ENCODE assay signal across 29 mouse cellular contexts in genomic region chr16:58504945-58505344, GRCm38 (mm10). TPM values are rescaled to one million over a fixed set of nuclear protein-coding genes. Genes with fewer than 3 reads are reported as not detected.
"Had no signal": no experiment of that assay in that cellular context is flagged by ENCODE, and none has a peak within 500 bp of the region (broad histone marks: within the 10 kb centered on the region; RNA-seq: fewer than 3 reads in every experiment).

No protein-coding gene starts in this region.

- ATAC-seq: forebrain, embryonic 13.5 days; forebrain, embryonic 14.5 days; forebrain, embryonic 15.5 days; forebrain, embryonic 16.5 days; forebrain, postnatal 0 days had no signal

- H3K4me2 ChIP-seq: embryonic facial prominence, embryonic 12.5 days; embryonic facial prominence, embryonic 13.5 days; embryonic facial prominence, embryonic 15.5 days; forebrain, embryonic 12.5 days; forebrain, embryonic 13.5 days; forebrain, embryonic 15.5 days had no signal

- H3K4me3 ChIP-seq: embryonic facial prominence, embryonic 10.5 days; embryonic facial prominence, embryonic 12.5 days; embryonic facial prominence, embryonic 13.5 days; embryonic facial prominence, embryonic 15.5 days; erythroblast, embryonic 14.5 days; forebrain, embryonic 10.5 days; forebrain, embryonic 12.5 days; forebrain, embryonic 13.5 days; forebrain, embryonic 15.5 days; gastrocnemius, adult 2 months; heart, adult 2 months had no signal

- H3K27me3 ChIP-seq: embryonic facial prominence, embryonic 12.5 days; embryonic facial prominence, embryonic 13.5 days; embryonic facial prominence, embryonic 15.5 days; forebrain, embryonic 12.5 days; forebrain, embryonic 13.5 days; forebrain, embryonic 15.5 days had no signal

- H3K9me3 ChIP-seq: embryonic facial prominence, embryonic 10.5 days; embryonic facial prominence, embryonic 12.5 days; embryonic facial prominence, embryonic 13.5 days; embryonic facial prominence, embryonic 15.5 days; forebrain, embryonic 10.5 days; forebrain, embryonic 12.5 days; forebrain, embryonic 13.5 days; forebrain, embryonic 15.5 days had no signal

- H3K4me1 ChIP-seq: forebrain, embryonic 15.5 days had no signal

- H3K36me3 ChIP-seq: embryonic facial prominence, embryonic 10.5 days; embryonic facial prominence, embryonic 12.5 days; embryonic facial prominence, embryonic 13.5 days; embryonic facial prominence, embryonic 15.5 days; forebrain, embryonic 10.5 days; forebrain, embryonic 12.5 days; forebrain, embryonic 15.5 days had no signal

- H3K27ac ChIP-seq: embryonic facial prominence, embryonic 10.5 days; embryonic facial prominence, embryonic 12.5 days; embryonic facial prominence, embryonic 13.5 days; embryonic facial prominence, embryonic 15.5 days; forebrain, embryonic 10.5 days; forebrain, embryonic 12.5 days; forebrain, embryonic 13.5 days; forebrain, embryonic 15.5 days; gastrocnemius, adult 2 months; heart, adult 2 months had no signal

- H3K9ac ChIP-seq: embryonic facial prominence, embryonic 12.5 days; embryonic facial prominence, embryonic 13.5 days; embryonic facial prominence, embryonic 15.5 days; forebrain, embryonic 12.5 days; forebrain, embryonic 13.5 days; forebrain, embryonic 15.5 days; forebrain, postnatal 0 days had no signal

- DNase-seq: cerebellum, adult 2 months; cerebellum, adult 8-10 months; cerebellum, adult 9-10 months; cerebellum, adult 9-11 months; cerebellum, postnatal 10 days; cerebellum, postnatal 14 days; cerebellum, postnatal 25 days; cerebellum, postnatal 36 days; embryo, embryonic 11 days; forebrain, postnatal 0 days; gastrocnemius, adult 2 months; gastrocnemius, postnatal 10 days; gastrocnemius, postnatal 14 days; gastrocnemius, postnatal 25 days; gastrocnemius, postnatal 36 days; heart, adult 18-20 months; heart, adult 2 months had no signal

RNA-seq across cellular contexts. Expression of gene St3gal6, which starts 19.1 kb away (rescaled TPM):
- total RNA-seq: granulocyte monocyte progenitor cell, adult 5-6 weeks had no signal
